Comparison of ENCODE assay signal across 9 mouse cellular contexts in genomic region chr5:136755696-136756095, GRCm38 (mm10).
DNase-seq lines count a peak whose midpoint lies in the region; ATAC-seq and TF ChIP-seq lines count a peak whose summit lies in the region.
"Had no signal": no experiment of that assay in that cellular context is flagged by ENCODE, and none has a peak within 500 bp of the region (broad histone marks: within the 10 kb centered on the region; RNA-seq: fewer than 3 reads in every experiment).

No protein-coding gene starts in this region.

- no peaks in the 10 kb centered on the region for H3K9me3 ChIP-seq in hindbrain, embryonic 14.5 days (ENCODE audit: control insufficient read depth, low read length)
- H3K9me3 ChIP-seq in hindbrain, embryonic 12.5 days (replicated peaks) = no peaks in the 10 kb centered on the region
- H3K9me3 ChIP-seq in MEL (replicated peaks; ENCODE audit: insufficient read depth, low read length) = no peaks in the 10 kb centered on the region
- H3K9me3 ChIP-seq in neural tube, embryonic 11.5 days (ENCODE audit: control insufficient read depth, low read length) = no peaks in the 10 kb centered on the region
- H3K9me3 ChIP-seq: neural tube, embryonic 12.5 days had no signal

- TF ChIP-seq POLR2A in MEL (IDR thresholded peaks at IDR 0.05; ENCODE audit: control insufficient read depth in 1 of 2, insufficient read depth in 1 of 2, low read depth in 1 of 2, low read length in 2 of 2, poor library complexity in 1 of 2) = no peak

- H3K9ac ChIP-seq in hindbrain, embryonic 14.5 days = no peak overlapping the region
- no peak overlapping the region for H3K9ac ChIP-seq in hindbrain, embryonic 12.5 days
- H3K9ac ChIP-seq in MEL (ENCODE audit: control insufficient read depth, low read depth, low read length, poor library complexity, severe bottlenecking) = no peak overlapping the region
- no peak overlapping the region for H3K9ac ChIP-seq in neural tube, embryonic 11.5 days (ENCODE audit: low read length)
- H3K9ac ChIP-seq: neural tube, embryonic 12.5 days had no signal

- no peaks in the 10 kb centered on the region for H3K79me2 ChIP-seq in MEL (ENCODE audit: control insufficient read depth, insufficient read depth, low read length, poor library complexity)

- 2% methylated on average over 3 of the region's 3 CpGs for WGBS in hindbrain, embryonic 14.5 days
- WGBS in hindbrain, embryonic 12.5 days = 7% methylated on average over 3 of the region's 3 CpGs
- WGBS in neural tube, embryonic 11.5 days = 4% methylated on average over 3 of the region's 3 CpGs

- peak; percentile 87 for TF ChIP-seq RAD21 in MEL (IDR thresholded peaks at IDR 0.05; ENCODE audit: low read depth, low read length)

- intact Hi-C loops in gastrocnemius, postnatal 36 days (cut with DNase I) = loop anchor here (1.0 to 5.0 kb wide), 2 partner anchors 496 to 553 kb away; no protein-coding TSS in a partner anchor
- intact Hi-C loops in left cerebral cortex, postnatal 10 days (cut with DNase I) = loop anchor here (5.0 kb wide), 2 partner anchors 498 to 553 kb away; no protein-coding TSS in a partner anchor

- no peak overlapping the region for H3K4me2 ChIP-seq in hindbrain, embryonic 14.5 days (replicated peaks)
- no peak overlapping the region for H3K4me2 ChIP-seq in hindbrain, embryonic 12.5 days (replicated peaks)
- H3K4me2 ChIP-seq in neural tube, embryonic 11.5 days (ENCODE audit: low read depth) = no peak overlapping the region
- H3K4me2 ChIP-seq: neural tube, embryonic 12.5 days had no signal

- no peak for ATAC-seq in hindbrain, embryonic 14.5 days (ENCODE audit: low FRiP score)
- ATAC-seq in hindbrain, embryonic 12.5 days (ENCODE audit: low FRiP score) = no peak
- ATAC-seq in neural tube, embryonic 11.5 days (ENCODE audit: insufficient read depth, low FRiP score, low TSS enrichment) = no peak

- no peaks in the 10 kb centered on the region for H3K36me3 ChIP-seq in hindbrain, embryonic 14.5 days (replicated peaks; ENCODE audit: control insufficient read depth, insufficient read depth)
- 0 out of 2 replicates have a peak, but pooled peaks cover 2% of the 10 kb centered on the region for H3K36me3 ChIP-seq in hindbrain, embryonic 12.5 days
- H3K36me3 ChIP-seq in MEL (ENCODE audit: control insufficient read depth in 1 of 2, insufficient read depth in 2 of 2, low read length in 2 of 2) = no peaks in the 10 kb centered on the region
- H3K36me3 ChIP-seq in neural tube, embryonic 11.5 days (ENCODE audit: control insufficient read depth, insufficient read depth, low read length) = peaks cover 8% of the 10 kb centered on the region

- DNase-seq in hindbrain, embryonic 14.5 days (ENCODE audit: low spot score) = peak; percentile 88
- DNase-seq in MEL (ENCODE audit: low read depth, low spot score) = peak; percentile 61
- peak; percentile 45 for DNase-seq in cerebellum, adult 8-10 months
- DNase-seq in gastrocnemius, postnatal 36 days = peak; percentile 35 to 45
- DNase-seq in left cerebral cortex, postnatal 10 days (ENCODE audit: extremely low spot score in 1 of 2, low spot score in 2 of 2) = peak; percentile 61 to 75
- DNase-seq in neural tube, embryonic 11.5 days (ENCODE audit: low spot score) = peak; percentile 68
- peak; percentile 59 for DNase-seq in thymus, postnatal 25 days

- H3K27me3 ChIP-seq in hindbrain, embryonic 14.5 days (ENCODE audit: control insufficient read depth, insufficient read depth, low read length) = no peaks in the 10 kb centered on the region
- no peaks in the 10 kb centered on the region for H3K27me3 ChIP-seq in hindbrain, embryonic 12.5 days
- no peaks in the 10 kb centered on the region for H3K27me3 ChIP-seq in MEL (ENCODE audit: control insufficient read depth in 1 of 2, insufficient read depth in 2 of 2, low read length in 2 of 2)
- H3K27me3 ChIP-seq in neural tube, embryonic 11.5 days (ENCODE audit: control insufficient read depth, insufficient read depth, low read length) = no peaks in the 10 kb centered on the region
- H3K27me3 ChIP-seq: neural tube, embryonic 12.5 days had no signal

- TF ChIP-seq CTCF in MEL (IDR thresholded peaks at IDR 0.05 in 2 of 3, conservative IDR thresholded peaks at IDR 0.05 in 1 of 3; ENCODE audit: control insufficient read depth in 1 of 3, insufficient read depth in 1 of 3, low read depth in 2 of 3, low read length in 3 of 3, poor library complexity in 1 of 3, severe bottlenecking in 1 of 3) = peak; percentile 75 to 92 (median 86)

- H3K27ac ChIP-seq in hindbrain, embryonic 14.5 days = no peak overlapping the region
- no peak overlapping the region for H3K27ac ChIP-seq in hindbrain, embryonic 12.5 days
- no peak overlapping the region for H3K27ac ChIP-seq in MEL (ENCODE audit: control insufficient read depth, low read depth, low read length)
- no peak overlapping the region for H3K27ac ChIP-seq in neural tube, embryonic 11.5 days (ENCODE audit: low read depth, low read length)
- H3K27ac ChIP-seq: neural tube, embryonic 12.5 days had no signal

- no peak for TF ChIP-seq EP300 in MEL (IDR thresholded peaks at IDR 0.05; ENCODE audit: low read depth in 1 of 2, low read length in 2 of 2)

- H3K4me1 ChIP-seq in hindbrain, embryonic 14.5 days (replicated peaks; ENCODE audit: control insufficient read depth, insufficient read depth, low read length) = no peaks in the 10 kb centered on the region
- H3K4me1 ChIP-seq in hindbrain, embryonic 12.5 days = no peaks in the 10 kb centered on the region
- H3K4me1 ChIP-seq in MEL (ENCODE audit: control insufficient read depth in 1 of 2, insufficient read depth in 2 of 2, low read length in 2 of 2) = no peaks in the 10 kb centered on the region
- H3K4me1 ChIP-seq in neural tube, embryonic 11.5 days (ENCODE audit: control insufficient read depth, insufficient read depth, low read length) = no peaks in the 10 kb centered on the region
- H3K4me1 ChIP-seq: neural tube, embryonic 12.5 days had no signal

- H3K4me3 ChIP-seq in hindbrain, embryonic 14.5 days (replicated peaks; ENCODE audit: low read length) = no peak overlapping the region
- H3K4me3 ChIP-seq in hindbrain, embryonic 12.5 days = no peak overlapping the region
- no peak overlapping the region for H3K4me3 ChIP-seq in MEL (ENCODE audit: control insufficient read depth in 1 of 2, insufficient read depth in 1 of 2, low read depth in 2 of 2, low read length in 2 of 2)
- no peak overlapping the region for H3K4me3 ChIP-seq in neural tube, embryonic 11.5 days (ENCODE audit: low read depth, low read length)
- H3K4me3 ChIP-seq: neural tube, embryonic 12.5 days had no signal

TF ChIP-seq in MEL, 35 proteins besides CTCF, POLR2A, EP300 and RAD21:
- TF ChIP-seq SIN3A (IDR thresholded peaks at IDR 0.05; ENCODE audit: low read length) (no peak), SMC3 (IDR thresholded peaks at IDR 0.05; ENCODE audit: low read depth, low read length) (peak; percentile 74), E2F4 (IDR thresholded peaks at IDR 0.05; ENCODE audit: borderline replicate concordance, low read depth, low read length) (no peak), MAZ (IDR thresholded peaks at IDR 0.05; ENCODE audit: low read depth, low read length) (no peak), CHD1 (IDR thresholded peaks at IDR 0.05; ENCODE audit: low read depth, low read length) (no peak), ZKSCAN1 (IDR thresholded peaks at IDR 0.05; ENCODE audit: low read depth, low read length) (no peak), ZC3H11A (IDR thresholded peaks at IDR 0.05; ENCODE audit: low read depth, low read length) (peak; percentile 66), TBP (IDR thresholded peaks at IDR 0.05; ENCODE audit: low read depth, low read length) (no peak), ZNF384 (IDR thresholded peaks at IDR 0.05; ENCODE audit: low read depth, low read length) (0 out of 2 replicates have a peak, but pooled peaks have one; percentile 26), ELF1 (IDR thresholded peaks at IDR 0.05; ENCODE audit: low read depth, low read length) (no peak)
